Mouse (Mus musculus): ENCODE measurements around the gene Hspbap1. TPM values are rescaled to one million over a fixed set of nuclear protein-coding genes. Genes with fewer than 3 reads are reported as not detected.

The Hspbap1 gene
- total and polyA plus RNA-seq, 3 experiments, result 13.6 to 15.9 (median 15.3) TPM

- H3K4me3 ChIP-seq (replicated peaks in 1 of 3; ENCODE audit: low read depth in 2 of 3, low read length in 2 of 3, poor library complexity in 1 of 3), result no peak overlapping the region
- H3K79me2 ChIP-seq (replicated peaks; ENCODE audit: control insufficient read depth, extremely low read depth, insufficient read depth, poor library complexity, severe bottlenecking), result no peaks in the 10 kb centered on the region
- DNase-seq (ENCODE audit: extremely low read depth), result peak; percentile 48
- in situ Hi-C loops (cut with MboI; ENCODE audit: low pct_ligation_motif_present, low pct_unique_long_range_greater_than_20kb, low sequenced_read_pairs) (no loop called here), dilution Hi-C loops (cut with MboI; ENCODE audit: extremely low pct_ligation_motif_present, extremely low pct_unique_long_range_greater_than_20kb, low sequenced_read_pairs) (no loop called here)
- peaks cover 13% of the 10 kb centered on the region for H3K9me3 ChIP-seq (replicated peaks; ENCODE audit: low read length)
- H3K27ac ChIP-seq (ENCODE audit: insufficient read depth, low read depth), result no peak overlapping the region
- peaks cover 6 to 16% of the 10 kb centered on the region in 2 experiments; a peak in 3 of 4 replicates for H3K4me1 ChIP-seq (ENCODE audit: control insufficient read depth in 1 of 2, insufficient read depth in 2 of 2)
- no peak overlapping the region for H3K4me2 ChIP-seq (ENCODE audit: insufficient read depth, low read depth, poor library complexity, severe bottlenecking)
- TF ChIP-seq USF1 (IDR thresholded peaks at IDR 0.05; ENCODE audit: low read depth, low read length), result peak; percentile 12; the same call in 1 of the 2 replicates
- no peak for TF ChIP-seq TCF12 (IDR thresholded peaks at IDR 0.05; ENCODE audit: low read depth, low read length)
- H3K36me3 ChIP-seq (replicated peaks in 1 of 2; ENCODE audit: control insufficient read depth in 1 of 2, insufficient read depth in 1 of 2, low read length in 1 of 2), result peaks cover 13 to 63% of the 10 kb centered on the region in 2 experiments
- no peak overlapping the region for H3K9ac ChIP-seq (ENCODE audit: insufficient read depth, low read depth)
- H3K27me3 ChIP-seq (replicated peaks), result no peaks in the 10 kb centered on the region
Observed at GRCm38 (mm10) chr16:35802163-35802562, 32.0 kb downstream of the Hspbap1 start.

GRCm38 (mm10) chr16:35803723-35804122, 33.5 kb downstream of the Hspbap1 start:
- no peaks in the 10 kb centered on the region for H3K27me3 ChIP-seq (replicated peaks)
- TF ChIP-seq HCFC1 (IDR thresholded peaks at IDR 0.05; ENCODE audit: low read depth, low read length), result no peak
- no peak for TF ChIP-seq UBTF (IDR thresholded peaks at IDR 0.05; ENCODE audit: low read depth, low read length)
- TF ChIP-seq KAT2A (IDR thresholded peaks at IDR 0.05; ENCODE audit: insufficient replicate concordance, low read length), result no peak
- no peak for TF ChIP-seq NELFE (IDR thresholded peaks at IDR 0.05; ENCODE audit: low read depth, low read length)
- no peak for TF ChIP-seq CTCF (conservative IDR thresholded peaks at IDR 0.05 in 1 of 2, IDR thresholded peaks at IDR 0.05 in 1 of 2; ENCODE audit: low read depth in 2 of 2, low read length in 2 of 2)
- no peak for TF ChIP-seq MAX (IDR thresholded peaks at IDR 0.05; ENCODE audit: low read length)
- TF ChIP-seq POLR2A (IDR thresholded peaks at IDR 0.05; ENCODE audit: low read depth, low read length), result no peak
- no peak for TF ChIP-seq MAZ (IDR thresholded peaks at IDR 0.05; ENCODE audit: low read depth, low read length)
- TF ChIP-seq SIN3A (IDR thresholded peaks at IDR 0.05; ENCODE audit: low read length), result no peak
- no peak for TF ChIP-seq TCF12 (IDR thresholded peaks at IDR 0.05; ENCODE audit: low read depth, low read length)
- TF ChIP-seq MYC (IDR thresholded peaks at IDR 0.05; ENCODE audit: low read depth, low read length), result no peak
- no peak for TF ChIP-seq CHD2 (IDR thresholded peaks at IDR 0.05; ENCODE audit: low read length)
- no peak overlapping the region for H3K9ac ChIP-seq (ENCODE audit: insufficient read depth, low read depth)
- in situ Hi-C loops (cut with MboI; ENCODE audit: low pct_ligation_motif_present, low pct_unique_long_range_greater_than_20kb, low sequenced_read_pairs) (no loop called here), dilution Hi-C loops (cut with MboI; ENCODE audit: extremely low pct_ligation_motif_present, extremely low pct_unique_long_range_greater_than_20kb, low sequenced_read_pairs) (no loop called here)
- peaks cover 8 to 56% of the 10 kb centered on the region in 2 experiments for H3K36me3 ChIP-seq (replicated peaks in 1 of 2; ENCODE audit: control insufficient read depth in 1 of 2, insufficient read depth in 1 of 2, low read length in 1 of 2)
- H3K9me3 ChIP-seq (replicated peaks; ENCODE audit: low read length), result peaks cover 6% of the 10 kb centered on the region
- peaks cover 6 to 16% of the 10 kb centered on the region in 2 experiments; a peak in 3 of 4 replicates for H3K4me1 ChIP-seq (ENCODE audit: control insufficient read depth in 1 of 2, insufficient read depth in 2 of 2)
- H3K27ac ChIP-seq (ENCODE audit: insufficient read depth, low read depth), result no peak overlapping the region
- no peaks in the 10 kb centered on the region for H3K79me2 ChIP-seq (replicated peaks; ENCODE audit: control insufficient read depth, extremely low read depth, insufficient read depth, poor library complexity, severe bottlenecking)
- no peak for DNase-seq (ENCODE audit: extremely low read depth)
- H3K4me3 ChIP-seq (replicated peaks in 1 of 3; ENCODE audit: low read depth in 2 of 3, low read length in 2 of 3, poor library complexity in 1 of 3), result no peak overlapping the region
- no peak overlapping the region for H3K4me2 ChIP-seq (ENCODE audit: insufficient read depth, low read depth, poor library complexity, severe bottlenecking)

DNA sequence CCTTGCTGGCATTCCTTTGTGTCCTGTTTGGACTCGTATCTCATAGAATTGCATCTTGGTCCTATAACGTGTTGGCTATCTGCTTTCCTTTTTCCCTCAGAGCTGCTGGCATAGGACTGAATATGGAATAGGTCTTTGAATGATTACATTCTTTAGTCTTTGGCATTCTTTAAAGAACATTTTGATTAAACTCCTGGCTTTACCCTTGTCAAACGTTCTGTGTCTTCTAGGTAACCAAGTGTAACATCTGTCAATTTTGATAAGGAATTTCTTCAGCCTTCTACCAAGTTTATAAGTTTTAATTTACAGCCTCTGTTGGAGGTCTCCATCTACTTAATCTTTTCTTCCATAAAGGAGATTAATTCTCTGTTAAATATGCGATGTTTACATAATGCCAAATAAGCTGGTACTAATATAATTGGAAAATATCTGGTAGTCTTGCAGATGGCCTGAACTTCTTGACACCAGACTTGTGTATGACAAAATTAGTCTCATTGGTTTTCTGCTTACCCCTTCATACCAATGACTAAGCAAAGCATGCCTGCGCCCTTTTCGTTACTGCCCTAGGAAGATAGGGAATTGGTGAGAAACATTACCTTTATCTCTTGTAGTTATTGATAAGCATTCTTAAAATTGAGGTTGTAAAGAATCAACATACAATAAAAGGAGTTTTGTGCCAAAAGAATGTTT, 36.9 kb downstream of the Hspbap1 start:
- Histone ChIP-seq H3K79me2 (replicated peaks; ENCODE audit: control insufficient read depth, extremely low read depth, insufficient read depth, poor library complexity, severe bottlenecking) (no peaks in the 10 kb centered on the region), H3K4me3 (replicated peaks in 1 of 3; ENCODE audit: low read depth in 2 of 3, low read length in 2 of 3, poor library complexity in 1 of 3) (no peak overlapping the region), H3K27me3 (replicated peaks) (no peaks in the 10 kb centered on the region), H3K27ac (ENCODE audit: insufficient read depth, low read depth) (no peak overlapping the region), H3K9me3 (replicated peaks; ENCODE audit: low read length) (no peaks in the 10 kb centered on the region), H3K36me3 (replicated peaks in 1 of 2; ENCODE audit: control insufficient read depth in 1 of 2, insufficient read depth in 1 of 2, low read length in 1 of 2) (peaks cover 0 to 55% of the 10 kb centered on the region in 2 experiments), H3K9ac (ENCODE audit: insufficient read depth, low read depth) (no peak overlapping the region), H3K4me1 (ENCODE audit: control insufficient read depth in 1 of 2, insufficient read depth in 2 of 2) (peaks cover 2 to 10% of the 10 kb centered on the region in 2 experiments; a peak in 3 of 4 replicates), H3K4me2 (ENCODE audit: insufficient read depth, low read depth, poor library complexity, severe bottlenecking) (no peak overlapping the region)
- dilution Hi-C loops (cut with MboI; ENCODE audit: extremely low pct_ligation_motif_present, extremely low pct_unique_long_range_greater_than_20kb, low sequenced_read_pairs), result no loop called here
- DNase-seq (ENCODE audit: extremely low read depth), result no peak
- in situ Hi-C loops (cut with MboI; ENCODE audit: low pct_ligation_motif_present, low pct_unique_long_range_greater_than_20kb, low sequenced_read_pairs), result no loop called here
- TF ChIP-seq JUN (IDR thresholded peaks at IDR 0.05; ENCODE audit: insufficient read depth, low read depth, low read length), result no peak
- no peak for TF ChIP-seq MAX (IDR thresholded peaks at IDR 0.05; ENCODE audit: low read length)
- TF ChIP-seq ETS1 (conservative IDR thresholded peaks at IDR 0.05; ENCODE audit: low read depth, low read length), result no peak
- no peak for TF ChIP-seq KAT2A (IDR thresholded peaks at IDR 0.05; ENCODE audit: insufficient replicate concordance, low read length)
- no peak for TF ChIP-seq ZNF384 (IDR thresholded peaks at IDR 0.05; ENCODE audit: low read depth, low read length)
- no peak for TF ChIP-seq USF1 (IDR thresholded peaks at IDR 0.05; ENCODE audit: low read depth, low read length)
- TF ChIP-seq BHLHE40 (IDR thresholded peaks at IDR 0.05; ENCODE audit: low read depth, low read length), result no peak
- TF ChIP-seq MAFK (IDR thresholded peaks at IDR 0.05; ENCODE audit: insufficient replicate concordance, low read length), result no peak
- no peak for TF ChIP-seq POLR2A (IDR thresholded peaks at IDR 0.05; ENCODE audit: low read depth, low read length)
- TF ChIP-seq RAD21 (IDR thresholded peaks at IDR 0.05; ENCODE audit: low read depth, low read length), result no peak
- TF ChIP-seq UBTF (IDR thresholded peaks at IDR 0.05; ENCODE audit: low read depth, low read length), result no peak
- TF ChIP-seq ZKSCAN1 (IDR thresholded peaks at IDR 0.05; ENCODE audit: borderline replicate concordance, low read depth, low read length), result no peak
- no peak for TF ChIP-seq NELFE (IDR thresholded peaks at IDR 0.05; ENCODE audit: low read depth, low read length)
- no peak for TF ChIP-seq SIN3A (IDR thresholded peaks at IDR 0.05; ENCODE audit: low read length)
- TF ChIP-seq RCOR1 (conservative IDR thresholded peaks at IDR 0.05; ENCODE audit: low read depth, low read length), result no peak
- no peak for TF ChIP-seq HCFC1 (IDR thresholded peaks at IDR 0.05; ENCODE audit: low read depth, low read length)
- no peak for TF ChIP-seq POLR2AphosphoS2 (IDR thresholded peaks at IDR 0.05; ENCODE audit: low read depth, low read length)
- TF ChIP-seq TBP (conservative IDR thresholded peaks at IDR 0.05; ENCODE audit: low read depth, low read length), result no peak
- no peak for TF ChIP-seq SMC3 (IDR thresholded peaks at IDR 0.05; ENCODE audit: low read depth, low read length)

All from CH12.LX (cell line).